Mouse (Mus musculus) stomach, embryonic 16.5 days (tissue): ENCODE measurements around the gene 2210011C24Rik. TPM values are rescaled to one million over a fixed set of nuclear protein-coding genes. Genes with fewer than 3 reads are reported as not detected.

ENCODE experiments used
- ATAC-seq: fragments of 200-750 bp; cut with Nextera tagmentation; 2 replicates; pipeline ENCODE4 v1.8.0; 2017; ENCODE audit warnings: moderate number of reproducible peaks, moderate TSS enrichment; ENCODE audit not compliant: insufficient read depth, low FRiP score
- H3K27ac ChIP-seq: fragments of 300-500 bp; sonication (generic); 2 replicates; pipeline ENCODE4 v1.5.1; 2014; ENCODE audit warnings: low read length
- H3K27me3 ChIP-seq: fragments of 300-500 bp; sonication (generic); 2 replicates; pipeline ENCODE4 v1.6.1; 2014; ENCODE audit warnings: low read length, control low read depth, mixed read lengths; ENCODE audit not compliant: control insufficient read depth, insufficient read depth
- H3K36me3 ChIP-seq: fragments of 300-500 bp; sonication (generic); 2 replicates; pipeline ENCODE4 v1.6.1; 2014; ENCODE audit warnings: low read length; ENCODE audit not compliant: control insufficient read depth, insufficient read depth
- H3K4me1 ChIP-seq: fragments of 300-500 bp; sonication (generic); 2 replicates; pipeline ENCODE4 v1.6.1; 2014; ENCODE audit warnings: low read length, control low read depth, mixed read lengths; ENCODE audit not compliant: control insufficient read depth, insufficient read depth
- H3K4me2 ChIP-seq: fragments of 300-500 bp; sonication (generic); 2 replicates; pipeline ENCODE4 v1.6.1; 2014; ENCODE audit warnings: low read depth, low read length, mixed read lengths
- H3K4me3 ChIP-seq: fragments of 300-500 bp; sonication (generic); replicated peaks from 2 replicates; pipeline ENCODE4 v1.5.1; 2014; ENCODE audit warnings: mild to moderate bottlenecking, low read length
- H3K9ac ChIP-seq: fragments of 300-500 bp; sonication (generic); 2 replicates; pipeline ENCODE4 v1.6.1; 2014; ENCODE audit warnings: low read length
- H3K9me3 ChIP-seq: fragments of 300-500 bp; sonication (generic); replicated peaks from 2 replicates; pipeline ENCODE4 v1.6.1; 2016; ENCODE audit warnings: low read length, control low read depth; ENCODE audit not compliant: control insufficient read depth
- WGBS: fragments of 180-500 bp; shearing (Covaris S2); extraction: QIAGEN DNeasy Blood & Tissue Kit; methylation state at CpG from one replicate; pipeline ENCODE4 v1.1.7; 2014; 5-methylcytosine and 5-hydroxymethylcytosine counted together
- polyA plus RNA-seq: library from polyadenylated mRNA; unstranded; fragments of >200 nt; fragmentation: Nextera tagmentation; extraction: Ambion mirVana; gene quantifications from 2 replicates; pipeline ENCODE4 v1.2.1, GENCODE M21; 2015

The 2210011C24Rik gene
- polyA plus RNA-seq, 1 experiment from 2014 or later: 0.80 TPM

- Histone ChIP-seq H3K27me3 (0 out of 2 replicates have a peak, but pooled peaks cover 5% of the 10 kb centered on the region), H3K27ac (no peak overlapping the region), H3K9me3 (no peaks in the 10 kb centered on the region), H3K36me3 (no peaks in the 10 kb centered on the region), H3K4me2 (no peak overlapping the region), H3K4me1 (peaks cover 35% of the 10 kb centered on the region), H3K9ac (no peak overlapping the region), H3K4me3 (no peak overlapping the region)
- WGBS: 20% methylated on average over 10 of the region's 10 CpGs
- no peak for ATAC-seq
Observed at GRCm38 (mm10) chr8:84024171-84024570, 12.2 kb upstream of the 2210011C24Rik start.

GRCm38 (mm10) chr8:84023631-84024030 lies 11.7 kb upstream of the 2210011C24Rik start:
- H3K9me3 ChIP-seq: no peaks in the 10 kb centered on the region
- H3K4me3 ChIP-seq: no peak overlapping the region
- no peak overlapping the region for H3K9ac ChIP-seq
- H3K36me3 ChIP-seq: no peaks in the 10 kb centered on the region
- no peak overlapping the region for H3K27ac ChIP-seq
- no peak overlapping the region for H3K4me2 ChIP-seq
- WGBS: 41% methylated on average over 1 of the region's 1 CpGs
- peaks cover 35% of the 10 kb centered on the region for H3K4me1 ChIP-seq
- H3K27me3 ChIP-seq: 0 out of 2 replicates have a peak, but pooled peaks cover 5% of the 10 kb centered on the region
- no peak for ATAC-seq

- Histone ChIP-seq H3K27ac (no peak overlapping the region), H3K9ac (0 out of 2 replicates have a peak overlapping the region, but pooled peaks have one; percentile 22)
- WGBS: 10% methylated on average over 5 of the region's 5 CpGs
Observed at GRCm38 (mm10) chr8:84023085-84023484, 11.1 kb upstream of the 2210011C24Rik start.

GRCm38 (mm10) chr8:84021569-84021968 lies 9.6 kb upstream of the 2210011C24Rik start:
- no peaks in the 10 kb centered on the region for H3K9me3 ChIP-seq
- H3K4me3 ChIP-seq: peak overlapping the region; percentile 10
- H3K4me1 ChIP-seq: peaks cover 30% of the 10 kb centered on the region
- peak overlapping the region; percentile 29 for H3K9ac ChIP-seq
- H3K4me2 ChIP-seq: peak overlapping the region; percentile 37
- H3K27me3 ChIP-seq: no peaks in the 10 kb centered on the region
- ATAC-seq: no peak
- 37% methylated on average over 12 of the region's 12 CpGs for WGBS
- H3K36me3 ChIP-seq: no peaks in the 10 kb centered on the region
- 0 out of 2 replicates have a peak overlapping the region, but pooled peaks have one; percentile 4 for H3K27ac ChIP-seq

More at GRCm38 (mm10) chr8:84023085-84023484, 11.1 kb upstream of the 2210011C24Rik start:
- Histone ChIP-seq H3K4me3 (no peak overlapping the region), H3K4me1 (peaks cover 35% of the 10 kb centered on the region), H3K27me3 (0 out of 2 replicates have a peak, but pooled peaks cover 5% of the 10 kb centered on the region), H3K9me3 (no peaks in the 10 kb centered on the region), H3K36me3 (no peaks in the 10 kb centered on the region), H3K4me2 (no peak overlapping the region)
- no peak for ATAC-seq

- Histone ChIP-seq H3K27ac (0 out of 2 replicates have a peak within 1 kb of the TSS, but pooled peaks have one; percentile 4), H3K4me2 (peak within 1 kb of the TSS; percentile 37), H3K27me3 (no peaks in the 10 kb centered on the region), H3K9me3 (no peaks in the 10 kb centered on the region), H3K36me3 (no peaks in the 10 kb centered on the region), H3K9ac (peak within 1 kb of the TSS; percentile 29), H3K4me3 (peak within 1 kb of the TSS; percentile 10), H3K4me1 (peaks cover 28% of the 10 kb centered on the region)
- WGBS: 8% methylated on average over 18 of the region's 18 CpGs
- peak; percentile 87 for ATAC-seq
Observed at GRCm38 (mm10) chr8:84021096-84021495, 9.1 kb upstream of the 2210011C24Rik start, which contains the start of gene Palm3. Gene Palm3, plus strand, starts transcription at chr8:84021471.

GRCm38 (mm10) chr8:84019738-84020137 lies 7.8 kb upstream of the 2210011C24Rik start:
- Histone ChIP-seq H3K4me3 (no peak overlapping the region), H3K4me2 (no peak overlapping the region), H3K9ac (no peak overlapping the region), H3K27ac (no peak overlapping the region), H3K9me3 (no peaks in the 10 kb centered on the region), H3K4me1 (peaks cover 25% of the 10 kb centered on the region), H3K27me3 (no peaks in the 10 kb centered on the region), H3K36me3 (no peaks in the 10 kb centered on the region)
- WGBS: 72% methylated on average over 9 of the region's 9 CpGs
- ATAC-seq: no peak

- Histone ChIP-seq H3K9ac (no peak overlapping the region), H3K4me1 (peaks cover 18% of the 10 kb centered on the region)
- WGBS: 92% methylated on average over 5 of the region's 5 CpGs
Observed at GRCm38 (mm10) chr8:84015833-84016232, 3.9 kb upstream of the 2210011C24Rik start.

GRCm38 (mm10) chr8:84012499-84013165 lies 661 bp upstream of the 2210011C24Rik start:
- H3K27ac ChIP-seq: no peak overlapping the region
- peak overlapping the region; percentile 80 for H3K4me2 ChIP-seq
- 15% methylated on average over 35 of the region's 35 CpGs for WGBS
- H3K4me3 ChIP-seq: peak overlapping the region; percentile 51
- H3K27me3 ChIP-seq: peaks cover 33% of the 10 kb centered on the region
- H3K4me1 ChIP-seq: peaks cover 26% of the 10 kb centered on the region
- no peaks in the 10 kb centered on the region for H3K9me3 ChIP-seq
- no peaks in the 10 kb centered on the region for H3K36me3 ChIP-seq
- ATAC-seq: 0 out of 2 replicates have a peak, but pooled peaks have one; percentile 13
- peak overlapping the region; percentile 58; the same call in 1 of the 2 replicates for H3K9ac ChIP-seq

More at GRCm38 (mm10) chr8:84015833-84016232, 3.9 kb upstream of the 2210011C24Rik start:
- Histone ChIP-seq H3K27me3 (peaks cover 23% of the 10 kb centered on the region), H3K9me3 (no peaks in the 10 kb centered on the region), H3K4me2 (no peak overlapping the region), H3K36me3 (no peaks in the 10 kb centered on the region), H3K27ac (no peak overlapping the region), H3K4me3 (no peak overlapping the region)
- ATAC-seq: no peak
